Mouse (Mus musculus) thymus, adult 18-20 months (tissue): ENCODE results near the gene Flrt2.

Experiments
- DNase-seq, 2 experiments: peaks; one replicate each; pipeline ENCODE4 v3.0.0; 2022; ENCODE audit warnings: mixed read lengths in 2 of 2

Gene Flrt2

DNA sequence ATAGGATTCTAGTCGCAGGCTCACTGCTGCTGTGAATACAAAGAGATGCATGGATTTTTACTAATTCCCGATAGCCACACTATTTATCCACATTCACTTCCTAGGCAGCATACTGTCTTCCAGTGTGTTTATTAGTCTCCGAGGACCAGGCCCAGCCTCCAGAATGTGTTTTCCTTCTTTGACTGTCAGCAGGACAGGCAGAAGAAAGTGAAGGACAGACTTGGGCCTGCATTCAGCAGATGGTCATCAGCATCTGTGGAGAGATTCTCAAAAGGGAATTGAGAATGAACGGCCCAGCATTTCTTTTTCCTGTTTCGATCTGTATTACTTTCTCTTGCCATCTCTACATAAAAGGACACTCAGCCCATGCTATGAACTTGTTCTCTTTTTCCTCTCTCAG lies 46.0 kb downstream of the Flrt2 start:
- DNase-seq = no peak

DNA sequence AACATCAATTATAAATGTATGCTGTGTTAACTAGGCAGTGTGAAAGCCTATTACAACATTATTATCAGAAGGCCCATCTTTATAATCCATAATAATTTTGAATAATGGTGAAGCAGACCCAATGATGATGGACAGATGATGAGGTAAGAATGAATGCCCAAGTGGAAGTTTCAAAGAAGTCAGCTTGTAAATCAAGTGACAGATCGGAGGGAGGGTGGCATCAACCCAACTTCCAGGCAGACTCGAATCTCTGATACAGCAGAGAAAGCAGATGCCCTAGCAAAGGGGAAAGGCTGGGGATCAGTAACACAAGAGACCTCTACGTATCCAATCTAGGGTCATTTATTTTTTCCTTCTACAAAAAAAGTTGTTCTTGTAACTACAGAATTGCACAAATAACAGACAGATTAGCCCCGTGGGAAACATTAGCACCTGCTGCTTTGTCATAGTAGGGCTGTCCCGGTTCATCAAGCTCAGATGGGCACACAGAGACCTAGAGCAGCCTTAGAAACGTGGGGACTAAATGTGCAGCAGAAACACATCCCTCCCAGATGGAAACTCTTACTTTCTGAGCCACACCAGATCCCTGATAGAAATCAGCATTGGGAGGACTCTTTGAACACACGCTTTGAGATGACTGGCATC lies 46.6 kb downstream of the Flrt2 start:
- no peak for DNase-seq

DNA sequence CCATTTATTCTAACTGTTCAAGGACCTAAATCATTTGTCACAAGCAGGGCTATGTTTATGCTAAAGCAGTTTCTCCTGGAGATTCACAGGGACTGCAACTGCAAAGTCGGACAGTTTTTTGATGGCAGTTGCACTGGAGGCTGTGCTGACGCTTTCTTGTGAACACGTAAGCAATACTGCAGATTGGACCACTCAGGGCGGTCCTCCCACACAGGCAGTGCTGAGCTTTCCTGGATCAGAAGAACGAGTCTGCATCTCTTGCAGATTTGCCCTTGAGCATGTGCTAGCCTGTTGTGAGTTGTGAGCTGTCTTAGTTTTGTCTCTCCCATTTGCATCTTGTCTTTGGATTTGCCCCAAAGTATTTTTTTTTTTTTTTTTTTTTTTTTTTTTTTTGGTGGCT lies 47.7 kb downstream of the Flrt2 start:
- DNase-seq = no peak

DNA sequence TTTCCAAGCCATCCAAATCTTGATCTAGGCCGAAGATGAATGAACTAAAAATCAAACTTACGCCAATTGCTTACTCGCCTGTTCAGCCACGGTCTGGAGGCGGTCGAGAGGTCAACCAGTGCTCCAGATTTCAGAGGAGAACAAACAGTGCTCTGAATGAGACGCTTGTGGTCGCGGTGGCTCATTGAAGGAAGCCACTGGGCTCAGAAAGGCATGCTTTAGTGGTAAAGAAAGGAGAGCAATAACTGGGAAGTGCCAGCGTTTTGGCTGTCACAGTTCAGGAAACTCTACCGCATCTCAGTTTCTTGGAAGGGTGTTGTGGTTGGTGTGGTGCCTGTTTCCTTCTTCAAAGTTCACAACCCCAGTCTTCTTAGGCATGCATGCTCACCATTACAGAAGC lies 49.3 kb downstream of the Flrt2 start:
- no peak for DNase-seq

DNA sequence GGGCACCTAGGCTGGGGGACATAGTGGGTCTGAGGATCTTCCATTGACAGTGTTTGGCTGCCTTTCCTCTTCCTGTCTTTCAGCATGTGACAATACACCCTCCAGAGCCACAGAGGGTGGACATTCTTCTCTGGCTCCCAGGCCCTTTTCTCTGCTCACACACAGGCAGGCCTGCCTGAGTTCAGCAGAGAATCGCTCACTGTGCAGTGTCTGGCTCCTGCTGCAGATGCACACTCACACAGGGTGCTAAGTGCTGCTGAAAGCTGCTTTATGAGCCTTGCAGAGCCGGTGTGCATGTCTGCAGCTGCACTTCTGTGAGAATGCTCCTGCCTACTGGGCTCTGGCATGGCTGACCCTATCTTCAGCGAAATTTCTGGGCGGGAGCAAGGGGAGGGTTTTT lies 52.3 kb downstream of the Flrt2 start:
- no peak for DNase-seq

DNA sequence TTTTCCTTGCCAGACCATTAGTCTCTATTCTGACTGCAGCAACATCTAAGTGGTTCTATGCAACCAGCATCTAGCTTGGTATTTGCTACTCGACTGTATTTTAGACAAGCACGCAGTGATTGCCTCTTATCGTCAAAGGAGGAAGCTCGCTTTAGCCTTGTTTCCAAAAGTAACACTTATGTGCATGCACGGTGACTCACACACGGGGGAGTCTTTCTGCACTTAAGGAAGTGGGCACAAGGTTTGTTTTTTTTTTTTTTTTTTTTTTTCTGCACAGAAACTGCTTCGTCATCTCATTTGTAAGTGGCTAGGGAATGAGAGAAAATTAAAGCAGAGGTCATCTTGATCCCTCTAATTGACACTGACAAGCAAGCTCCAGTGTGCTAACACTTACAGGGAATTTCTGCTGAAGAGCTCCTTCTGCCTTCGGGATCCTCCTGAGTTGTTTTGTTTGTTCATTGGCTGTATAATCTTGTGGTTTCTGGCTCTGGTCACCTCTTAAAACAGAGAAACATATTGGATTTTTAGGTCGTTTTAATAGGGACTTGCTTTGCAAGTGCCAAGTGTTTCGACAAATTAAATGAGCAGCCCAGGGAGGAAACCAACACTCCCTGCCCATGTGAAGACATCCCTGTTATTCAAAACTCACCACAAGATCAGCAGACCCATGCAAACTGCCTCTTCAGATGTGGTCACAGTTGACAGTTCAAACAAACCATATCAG lies 55.0 kb downstream of the Flrt2 start:
- DNase-seq = no peak

DNA sequence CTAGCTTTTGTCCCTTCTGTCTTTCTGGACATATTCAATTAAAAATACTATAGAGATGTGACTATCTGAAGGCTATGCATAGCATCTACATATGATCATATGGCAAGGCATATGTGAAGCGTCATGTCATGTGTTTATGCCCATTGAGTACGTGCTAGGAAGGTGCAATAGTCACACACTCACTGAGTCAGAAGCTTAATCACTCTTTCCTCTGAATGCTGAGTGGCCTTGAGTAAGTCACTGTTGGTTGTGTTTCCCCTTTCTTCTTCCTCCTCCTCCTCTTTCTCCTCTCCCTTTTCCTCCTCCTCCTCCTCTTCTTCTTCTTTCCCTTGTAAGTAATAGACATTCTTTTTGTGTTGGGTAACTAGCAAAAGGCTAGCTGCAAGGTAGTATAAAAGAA lies 56.7 kb downstream of the Flrt2 start:
- DNase-seq = no peak

DNA sequence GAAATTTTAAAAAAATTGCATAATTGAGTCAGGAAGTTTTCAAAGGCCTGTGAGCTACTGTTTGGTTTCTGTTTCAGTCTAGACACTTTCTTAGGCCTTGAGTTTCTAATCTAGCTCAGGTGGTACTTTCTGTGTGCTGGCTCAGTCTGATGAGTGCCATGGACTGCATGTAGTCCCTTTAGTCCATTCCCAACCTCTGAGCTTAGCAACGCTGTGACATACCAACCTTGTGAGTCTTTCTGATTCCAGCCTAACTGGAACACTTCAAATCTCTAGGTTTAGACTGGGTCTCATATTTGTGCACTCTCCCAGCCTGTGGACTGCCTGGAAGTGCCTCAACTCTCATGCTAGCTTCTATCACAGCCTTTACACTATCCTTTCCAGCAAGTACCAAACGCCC lies 57.2 kb downstream of the Flrt2 start:
- no peak for DNase-seq

DNA sequence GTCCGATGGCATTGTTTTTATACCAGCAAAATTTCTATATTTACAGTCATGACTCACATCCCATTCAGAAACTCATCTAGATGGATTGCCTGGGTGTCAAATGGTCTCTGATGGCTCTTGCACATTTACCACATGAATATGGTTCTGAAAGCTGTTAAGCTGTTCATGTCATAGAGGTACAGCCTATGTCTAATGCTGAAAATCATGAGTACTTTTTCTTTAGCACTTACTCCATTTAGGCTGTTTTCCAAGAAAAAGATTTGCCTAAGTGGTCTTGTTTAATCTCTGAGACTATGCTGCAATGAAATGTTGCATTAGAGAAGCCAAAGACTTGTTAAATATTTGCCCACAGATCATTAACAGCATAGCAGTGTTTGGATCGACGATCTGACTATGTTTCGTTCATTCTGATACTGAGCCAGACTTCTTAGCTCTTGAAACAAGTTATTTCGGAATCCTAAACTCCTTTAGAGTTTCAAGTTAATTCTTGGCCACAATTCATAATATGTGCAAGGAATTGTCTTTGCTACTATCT lies 67.3 kb downstream of the Flrt2 start:
- DNase-seq = no peak

DNA sequence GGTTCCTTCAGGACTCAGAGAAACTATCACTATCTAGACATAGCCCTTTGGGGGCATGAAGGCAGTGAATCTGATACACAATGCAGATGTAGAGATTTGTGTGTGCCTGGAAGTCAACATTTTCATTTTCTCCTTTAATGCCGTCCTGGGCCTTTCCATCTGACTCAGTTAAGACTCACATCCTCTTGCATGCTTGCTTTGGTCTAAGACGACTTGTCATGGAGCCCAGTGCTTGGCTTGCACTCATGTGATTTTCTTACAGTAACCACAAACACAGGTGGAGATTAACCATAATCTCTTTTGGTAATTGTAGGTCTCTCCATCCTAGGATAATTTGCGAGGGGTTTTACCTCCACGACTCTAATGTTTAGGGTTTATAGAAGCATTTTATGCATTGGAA lies 73.2 kb downstream of the Flrt2 start:
- DNase-seq = no peak

DNA sequence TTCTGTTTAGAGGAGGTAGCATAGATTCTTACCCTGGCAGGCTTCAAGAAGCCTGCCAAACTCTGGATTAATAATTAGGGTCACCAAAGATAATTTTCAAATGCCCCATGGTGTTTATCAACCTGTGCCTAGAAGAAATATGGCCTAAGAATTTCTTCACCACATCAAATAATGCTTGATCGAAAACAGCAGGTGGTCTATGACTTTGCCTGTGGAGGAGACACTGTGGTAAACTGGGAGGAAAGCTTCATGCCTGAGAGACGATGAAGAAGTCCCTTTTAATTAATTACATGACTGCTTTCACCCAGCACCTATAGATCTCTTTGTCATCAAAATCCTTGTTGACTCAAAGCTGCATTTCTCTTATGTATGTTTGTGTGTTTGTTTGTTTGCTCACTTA lies 77.0 kb downstream of the Flrt2 start:
- no peak for DNase-seq

DNA sequence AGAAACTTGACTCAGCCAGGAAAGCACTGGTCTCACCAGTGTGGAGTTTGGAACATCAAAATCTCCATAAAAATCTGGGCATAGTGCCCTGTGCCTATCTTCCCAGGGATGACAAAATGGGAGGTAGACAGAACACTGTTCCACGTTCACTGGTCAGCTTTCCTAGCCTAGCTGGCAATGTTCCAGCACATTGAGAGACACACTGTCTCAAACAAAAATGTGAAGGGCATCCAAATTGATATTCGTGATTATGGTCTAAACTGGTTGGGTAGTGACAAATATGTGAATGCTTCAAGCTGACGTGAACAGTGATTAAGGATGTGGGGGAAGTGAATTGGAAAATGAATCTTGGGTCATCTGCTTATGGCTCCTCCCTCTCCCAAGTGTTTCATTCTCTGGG lies 78.2 kb downstream of the Flrt2 start:
- no peak for DNase-seq

DNA sequence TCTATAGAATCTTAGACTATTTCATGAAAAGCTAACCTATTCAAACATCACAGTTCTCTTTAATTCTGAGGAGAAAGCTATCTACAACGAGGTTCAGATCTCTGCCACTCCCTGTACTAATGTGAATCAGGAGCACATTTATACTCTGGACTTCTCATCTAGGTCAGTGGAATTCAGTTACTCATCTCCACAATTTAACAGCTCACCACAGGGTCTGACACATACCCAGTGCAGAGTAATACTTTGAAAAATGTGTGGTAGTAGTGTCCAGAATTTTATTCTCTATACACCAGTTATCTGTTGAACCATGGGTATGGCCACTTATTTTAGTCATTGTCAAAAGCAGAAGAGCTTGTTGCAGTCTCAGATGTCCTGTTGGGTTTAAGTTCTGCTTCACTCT lies 98.1 kb downstream of the Flrt2 start:
- no peak for DNase-seq

DNA sequence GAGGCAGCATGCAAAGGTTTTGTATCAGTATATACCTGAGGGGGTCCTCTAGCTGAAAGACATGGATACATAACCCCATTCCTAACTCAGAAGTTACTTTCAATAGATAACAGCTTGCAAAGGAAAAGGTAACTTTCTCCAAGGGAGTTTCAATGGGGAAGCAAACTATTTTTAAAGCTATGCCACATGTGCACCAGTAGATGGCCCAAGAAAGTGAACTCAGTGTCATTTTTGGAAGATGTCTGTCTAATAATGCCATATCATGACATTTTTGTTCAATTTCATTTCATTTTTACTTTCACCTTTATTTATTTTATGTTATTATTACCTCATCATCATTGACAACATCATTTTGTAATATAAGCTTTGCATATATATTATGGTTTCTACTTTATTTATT lies 124.6 kb downstream of the Flrt2 start:
- no peak for DNase-seq
